Comparison of ENCODE assay signal across 12 mouse cellular contexts in genomic region chr1:180905876-180906275, GRCm38 (mm10). TPM values are rescaled to one million over a fixed set of nuclear protein-coding genes. Genes with fewer than 3 reads are reported as not detected.
A peak's percentile ranks its signal among the peaks of the same experiment; 100 is the strongest.
DNase-seq lines count a peak whose midpoint lies in the region; ATAC-seq and TF ChIP-seq lines count a peak whose summit lies in the region.
"Had no signal": no experiment of that assay in that cellular context is flagged by ENCODE, and none has a peak within 500 bp of the region (broad histone marks: within the 10 kb centered on the region; RNA-seq: fewer than 3 reads in every experiment).

No protein-coding gene starts in this region.

- 89% methylated on average over 17 of the region's 17 CpGs for WGBS in heart, embryonic 11.5 days (ENCODE audit: insufficient replicate concordance)
- 91% methylated on average over 17 of the region's 17 CpGs for whole genome bisulfite sequencing in heart, adult 2 months
- 94% methylated on average over 17 of the region's 17 CpGs for WGBS in hindbrain, embryonic 12.5 days
- 89% methylated on average over 17 of the region's 17 CpGs for WGBS in liver, postnatal 0 days (ENCODE audit: insufficient replicate concordance)

- no peak for TF ChIP-seq CTCF in heart, adult 2 months (IDR thresholded peaks at IDR 0.05)
- TF ChIP-seq CTCF in G1E (IDR thresholded peaks at IDR 0.05; ENCODE audit: low read depth, low read length) = no peak
- no peak for TF ChIP-seq CTCF in liver, postnatal 0 days (IDR thresholded peaks at IDR 0.05; ENCODE audit: low read depth)

- peak overlapping the region; percentile 88 for H3K9ac ChIP-seq in heart, embryonic 11.5 days (ENCODE audit: low read depth, low read length)
- H3K9ac ChIP-seq in heart, adult 2 months (ENCODE audit: low read depth, low read length) = no peak overlapping the region
- H3K9ac ChIP-seq in hindbrain, embryonic 12.5 days = peak overlapping the region; percentile 93
- peak overlapping the region; percentile 80; the same call in 1 of the 2 replicates for H3K9ac ChIP-seq in liver, postnatal 0 days (replicated peaks)

- peaks cover 5% of the 10 kb centered on the region; the same call in 1 of the 2 replicates for H3K4me1 ChIP-seq in heart, embryonic 11.5 days (ENCODE audit: control insufficient read depth, insufficient read depth, low read length)
- H3K4me1 ChIP-seq in heart, adult 2 months (ENCODE audit: control insufficient read depth, insufficient read depth, low read length) = peaks cover 3% of the 10 kb centered on the region
- H3K4me1 ChIP-seq in G1E (ENCODE audit: insufficient read depth, low read depth, low read length) = peaks cover 67% of the 10 kb centered on the region
- peaks cover 22% of the 10 kb centered on the region for H3K4me1 ChIP-seq in hindbrain, embryonic 12.5 days
- H3K4me1 ChIP-seq in liver, postnatal 0 days (ENCODE audit: insufficient read depth) = peaks cover 24% of the 10 kb centered on the region

- H3K36me3 ChIP-seq in heart, embryonic 11.5 days (ENCODE audit: control insufficient read depth, insufficient read depth, low read length) = peaks cover 13% of the 10 kb centered on the region
- no peaks in the 10 kb centered on the region for H3K36me3 ChIP-seq in heart, adult 2 months (ENCODE audit: control insufficient read depth, insufficient read depth, low read length)
- peaks cover 46% of the 10 kb centered on the region for H3K36me3 ChIP-seq in G1E (replicated peaks)
- H3K36me3 ChIP-seq in hindbrain, embryonic 12.5 days = peaks cover 38% of the 10 kb centered on the region
- peaks cover 27% of the 10 kb centered on the region for H3K36me3 ChIP-seq in liver, postnatal 0 days (replicated peaks; ENCODE audit: insufficient read depth, low read length)

- no peak for TF ChIP-seq POLR2A in heart, adult 2 months (IDR thresholded peaks at IDR 0.05; ENCODE audit: insufficient read depth, low read depth, low read length)

- no peak overlapping the region for H3K27ac ChIP-seq in heart, embryonic 11.5 days (ENCODE audit: low read depth, low read length)
- H3K27ac ChIP-seq in heart, adult 2 months = no peak overlapping the region
- no peak overlapping the region for H3K27ac ChIP-seq in hindbrain, embryonic 12.5 days
- H3K27ac ChIP-seq in liver, postnatal 0 days (ENCODE audit: low read depth) = 0 out of 2 replicates have a peak overlapping the region, but pooled peaks have one; percentile 11
- H3K27ac ChIP-seq: macrophage had no signal

- no peaks in the 10 kb centered on the region for H3K27me3 ChIP-seq in heart, embryonic 11.5 days (ENCODE audit: control insufficient read depth, insufficient read depth, low read length)
- H3K27me3 ChIP-seq in heart, adult 2 months (ENCODE audit: control insufficient read depth, insufficient read depth, low read length) = no peaks in the 10 kb centered on the region
- H3K27me3 ChIP-seq in G1E (ENCODE audit: insufficient read depth, low read length) = no peaks in the 10 kb centered on the region
- no peaks in the 10 kb centered on the region for H3K27me3 ChIP-seq in hindbrain, embryonic 12.5 days
- H3K27me3 ChIP-seq in liver, postnatal 0 days (ENCODE audit: insufficient read depth, low read length) = no peaks in the 10 kb centered on the region

- intact Hi-C loops in heart, adult 2 months (cut with DNase I) = loop anchor here (2.0 to 10.0 kb wide), 2 partner anchors 37 to 139 kb away; partner anchors contain the start of gene Tmem63a

- H3K79me2 ChIP-seq in heart, adult 2 months (replicated peaks; ENCODE audit: control insufficient read depth, insufficient read depth, low read length) = no peaks in the 10 kb centered on the region

- ATAC-seq in heart, embryonic 11.5 days (replicated peaks; ENCODE audit: insufficient number of reproducible peaks, low FRiP score, low TSS enrichment) = no peak
- no peak for ATAC-seq in G1E (ENCODE audit: extremely low read depth, insufficient number of reproducible peaks, low FRiP score, poor library complexity, severe bottlenecking)
- no peak for ATAC-seq in hindbrain, embryonic 12.5 days (ENCODE audit: low FRiP score)
- ATAC-seq in liver, postnatal 0 days = no peak

- H3K4me2 ChIP-seq in heart, embryonic 11.5 days = peak overlapping the region; percentile 87
- H3K4me2 ChIP-seq in hindbrain, embryonic 12.5 days (replicated peaks) = peak overlapping the region; percentile 95; the same call in 1 of the 2 replicates
- peak overlapping the region; percentile 84 for H3K4me2 ChIP-seq in liver, postnatal 0 days (ENCODE audit: low read depth, low read length)

- no peak for DNase-seq in heart, adult 2 months
- DNase-seq in G1E (ENCODE audit: low spot score) = no peak
- no peak for DNase-seq in liver, postnatal 0 days
- DNase-seq in testis, postnatal 14 days (ENCODE audit: low spot score) = no peak
- no peak for DNase-seq in right cerebral cortex, postnatal 4 days
- no peak for DNase-seq in layer of hippocampus, adult 18-20 months (ENCODE audit: low spot score in 2 of 2)
- DNase-seq: adrenal gland, adult 8-10 months; gastrocnemius, postnatal 25 days; kidney, postnatal 36 days had no signal

- H3K4me3 ChIP-seq in heart, embryonic 11.5 days (ENCODE audit: low read depth, low read length) = peak overlapping the region; percentile 78
- H3K4me3 ChIP-seq in heart, adult 2 months = no peak overlapping the region
- peak overlapping the region; percentile 94 for H3K4me3 ChIP-seq in G1E (ENCODE audit: low read depth, low read length)
- H3K4me3 ChIP-seq in hindbrain, embryonic 12.5 days = 0 out of 2 replicates have a peak overlapping the region, but pooled peaks have one; percentile 80
- peak overlapping the region; percentile 70 for H3K4me3 ChIP-seq in liver, postnatal 0 days (ENCODE audit: low read depth, low read length)

- no peak for TF ChIP-seq EP300 in heart, adult 2 months (IDR thresholded peaks at IDR 0.05; ENCODE audit: insufficient read depth, low read depth, low read length)
- TF ChIP-seq EP300 in liver, postnatal 0 days (IDR thresholded peaks at IDR 0.05; ENCODE audit: low read depth) = no peak

- no peaks in the 10 kb centered on the region for H3K9me3 ChIP-seq in heart, embryonic 11.5 days (replicated peaks; ENCODE audit: control insufficient read depth, low read length)
- no peaks in the 10 kb centered on the region for H3K9me3 ChIP-seq in G1E (replicated peaks)
- H3K9me3 ChIP-seq in hindbrain, embryonic 12.5 days (replicated peaks) = no peaks in the 10 kb centered on the region
- no peaks in the 10 kb centered on the region for H3K9me3 ChIP-seq in liver, postnatal 0 days (ENCODE audit: low read length)

RNA-seq across cellular contexts. Expression of gene Pycr2, which starts 1.8 kb away (rescaled TPM):
- polyA plus RNA-seq in heart, embryonic 11.5 days (2014; fragmentation: Nextera tagmentation; extraction: Ambion mirVana) = 64.3 and 72.5 TPM in 2 replicates
- total RNA-seq in heart, adult 2 months (2021) = 10 to 100 TPM; 10.3 to 12.4 TPM
- 12.7 and 13.9 TPM in 2 replicates for polyA plus RNA-seq in heart, adult 2 months (2012; rRNA removed)
- total RNA-seq in G1E (2014; fragmentation: Nextera tagmentation) (22.7 and 24.8 TPM in 2 replicates), G1E (2017) (23.2 and 26.4 TPM in 2 replicates)
- 122 and 154 TPM in 2 replicates for polyA plus RNA-seq in G1E (2012)
- 80.3 and 91.6 TPM in 2 replicates for polyA plus RNA-seq in hindbrain, embryonic 12.5 days (2016; fragmentation: Nextera tagmentation; extraction: Ambion mirVana)
- polyA plus RNA-seq in liver, postnatal 0 days (2015; fragmentation: Nextera tagmentation; extraction: Ambion mirVana) = 33.3 and 43.4 TPM in 2 replicates
- 10 to 100 TPM; 44.0 to 44.1 TPM for total RNA-seq in layer of hippocampus, adult 18-20 months (2021)

RNA-seq across cellular contexts. Expression of gene Lefty2, which starts 13.0 kb away (rescaled TPM):
- not detected in 2 replicates for polyA plus RNA-seq in heart, embryonic 11.5 days (2014; fragmentation: Nextera tagmentation; extraction: Ambion mirVana)
- not detected for total RNA-seq in heart, adult 2 months (2021)
- 0.08 and 0.15 TPM in 2 replicates for polyA plus RNA-seq in heart, adult 2 months (2012; rRNA removed)
- total RNA-seq in G1E (2014; fragmentation: Nextera tagmentation) (not detected in 2 replicates), G1E (2017) (0.06 and 0.11 TPM in 2 replicates)
- polyA plus RNA-seq in G1E (2012) = not detected in 2 replicates
- polyA plus RNA-seq in hindbrain, embryonic 12.5 days (2016; fragmentation: Nextera tagmentation; extraction: Ambion mirVana) = 0.08 TPM in 1 of 2 replicates, not detected in the other
- polyA plus RNA-seq in liver, postnatal 0 days (2015; fragmentation: Nextera tagmentation; extraction: Ambion mirVana) = not detected in 2 replicates
- total RNA-seq in layer of hippocampus, adult 18-20 months (2021) = 1 to 10 TPM; 1.3 to 2.3 TPM
- total RNA-seq: gastrocnemius, postnatal 25 days had no signal
- polyA plus RNA-seq: macrophage had no signal

RNA-seq across cellular contexts. Expression of gene Lefty1, which starts 28.9 kb away (rescaled TPM):
- 1.2 and 1.3 TPM in 2 replicates for polyA plus RNA-seq in heart, embryonic 11.5 days (2014; fragmentation: Nextera tagmentation; extraction: Ambion mirVana)
- under 1 TPM; 0.41 to 0.57 TPM for total RNA-seq in heart, adult 2 months (2021)
- 3.0 and 3.3 TPM in 2 replicates for polyA plus RNA-seq in heart, adult 2 months (2012; rRNA removed)
- not detected in 2 replicates for total RNA-seq in G1E (2014; fragmentation: Nextera tagmentation)
- not detected in 2 replicates for total RNA-seq in G1E (2017)
- 0.08 TPM in 1 of 2 replicates, not detected in the other for polyA plus RNA-seq in G1E (2012)
- polyA plus RNA-seq in hindbrain, embryonic 12.5 days (2016; fragmentation: Nextera tagmentation; extraction: Ambion mirVana) = 0.46 and 1.7 TPM in 2 replicates
- 1.6 and 2.2 TPM in 2 replicates for polyA plus RNA-seq in liver, postnatal 0 days (2015; fragmentation: Nextera tagmentation; extraction: Ambion mirVana)
- total RNA-seq in layer of hippocampus, adult 18-20 months (2021) = 10 to 100 TPM in 1 of 2 experiments, 1 to 10 TPM in 1; 8.5 to 15.2 TPM

RNA-seq across cellular contexts. Expression of gene Tmem63a, which starts 36.3 kb away (rescaled TPM):
- 5.8 and 6.7 TPM in 2 replicates for polyA plus RNA-seq in heart, embryonic 11.5 days (2014; fragmentation: Nextera tagmentation; extraction: Ambion mirVana)
- 10 to 100 TPM; 13.2 to 15.8 TPM for total RNA-seq in heart, adult 2 months (2021)
- 27.5 and 34.5 TPM in 2 replicates for polyA plus RNA-seq in heart, adult 2 months (2012; rRNA removed)
- 3.2 and 4.3 TPM in 2 replicates for total RNA-seq in G1E (2014; fragmentation: Nextera tagmentation)
- total RNA-seq in G1E (2017) = 2.8 and 3.1 TPM in 2 replicates
- 2.8 and 3.4 TPM in 2 replicates for polyA plus RNA-seq in G1E (2012)
- 6.9 and 7.2 TPM in 2 replicates for polyA plus RNA-seq in hindbrain, embryonic 12.5 days (2016; fragmentation: Nextera tagmentation; extraction: Ambion mirVana)
- polyA plus RNA-seq in liver, postnatal 0 days (2015; fragmentation: Nextera tagmentation; extraction: Ambion mirVana) = 6.3 and 7.4 TPM in 2 replicates
- total RNA-seq in layer of hippocampus, adult 18-20 months (2021) = 10 to 100 TPM; 27.0 to 28.3 TPM

RNA-seq across cellular contexts. Expression of gene Sde2, which starts 54.9 kb away (rescaled TPM):
- polyA plus RNA-seq in heart, embryonic 11.5 days (2014; fragmentation: Nextera tagmentation; extraction: Ambion mirVana) = 24.1 and 32.7 TPM in 2 replicates
- 10 to 100 TPM; 11.7 to 12.1 TPM for total RNA-seq in heart, adult 2 months (2021)
- polyA plus RNA-seq in heart, adult 2 months (2012; rRNA removed) = 5.0 and 9.8 TPM in 2 replicates
- total RNA-seq in G1E (2014; fragmentation: Nextera tagmentation) (41.0 and 43.2 TPM in 2 replicates), G1E (2017) (52.6 and 72.2 TPM in 2 replicates)
- polyA plus RNA-seq in G1E (2012) = 37.2 and 51.6 TPM in 2 replicates
- 35.6 and 39.7 TPM in 2 replicates for polyA plus RNA-seq in hindbrain, embryonic 12.5 days (2016; fragmentation: Nextera tagmentation; extraction: Ambion mirVana)
- polyA plus RNA-seq in liver, postnatal 0 days (2015; fragmentation: Nextera tagmentation; extraction: Ambion mirVana) = 11.5 and 11.8 TPM in 2 replicates
- 10 to 100 TPM; 23.1 to 23.8 TPM for total RNA-seq in layer of hippocampus, adult 18-20 months (2021)
